Mouse (Mus musculus): ENCODE measurements around the gene Rasl10b.

Rasl10b gene

DNA sequence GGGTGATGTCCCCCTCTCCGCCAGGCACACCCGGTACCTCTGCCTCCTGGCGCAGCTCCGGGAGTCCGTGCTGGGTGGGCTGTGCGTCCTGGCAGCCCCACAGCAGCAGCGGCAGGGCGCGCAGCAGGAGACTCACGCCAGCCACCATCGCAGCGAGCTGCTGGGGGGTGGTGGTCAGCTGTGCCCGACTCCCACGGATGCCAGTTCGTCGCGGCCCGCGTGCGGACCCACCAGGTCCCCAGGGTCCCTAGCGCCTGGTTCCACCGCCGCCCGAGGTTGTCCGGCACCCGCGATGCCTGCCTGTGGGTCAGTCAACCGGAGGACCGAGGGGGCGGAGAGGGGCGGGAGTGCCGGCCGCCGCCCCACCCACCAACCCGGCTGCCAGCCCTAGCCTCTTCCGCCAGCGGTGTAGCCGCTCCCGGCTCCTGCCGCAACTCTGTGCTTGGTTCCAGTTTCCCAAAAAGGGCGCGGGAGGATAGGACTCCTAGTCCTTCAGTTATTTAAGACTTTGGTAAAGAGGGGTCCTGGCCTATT is 53.8 kb downstream of the Rasl10b start, which contains the start of gene Mmp28:
Mmp28 (minus strand) TSS at position 361 of the 534 bp plus-strand sequence.
- DNase-seq (ENCODE audit: low read depth, low spot score) = no peak

DNA sequence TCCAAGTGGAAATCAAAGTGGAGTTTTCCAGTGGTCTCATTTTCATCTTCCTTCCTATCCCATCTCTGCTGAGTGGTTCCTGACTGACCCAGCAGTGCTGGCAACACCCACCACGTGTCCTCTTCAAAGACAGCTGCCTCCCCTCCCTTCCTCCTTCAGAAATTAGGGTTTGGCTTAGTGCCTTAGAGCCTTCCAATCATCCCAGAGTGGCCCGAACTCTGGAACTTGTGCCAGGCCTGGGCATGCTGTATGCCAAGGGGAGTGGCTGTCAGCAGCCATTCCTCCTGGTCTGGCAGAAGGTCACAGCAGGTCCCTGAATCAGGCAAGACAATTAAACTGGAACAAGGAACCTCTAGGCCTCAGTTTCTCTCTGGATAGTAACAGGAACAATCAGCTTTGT is 57.0 kb downstream of the Rasl10b start:
- no peak for DNase-seq (ENCODE audit: low read depth, low spot score)

DNA sequence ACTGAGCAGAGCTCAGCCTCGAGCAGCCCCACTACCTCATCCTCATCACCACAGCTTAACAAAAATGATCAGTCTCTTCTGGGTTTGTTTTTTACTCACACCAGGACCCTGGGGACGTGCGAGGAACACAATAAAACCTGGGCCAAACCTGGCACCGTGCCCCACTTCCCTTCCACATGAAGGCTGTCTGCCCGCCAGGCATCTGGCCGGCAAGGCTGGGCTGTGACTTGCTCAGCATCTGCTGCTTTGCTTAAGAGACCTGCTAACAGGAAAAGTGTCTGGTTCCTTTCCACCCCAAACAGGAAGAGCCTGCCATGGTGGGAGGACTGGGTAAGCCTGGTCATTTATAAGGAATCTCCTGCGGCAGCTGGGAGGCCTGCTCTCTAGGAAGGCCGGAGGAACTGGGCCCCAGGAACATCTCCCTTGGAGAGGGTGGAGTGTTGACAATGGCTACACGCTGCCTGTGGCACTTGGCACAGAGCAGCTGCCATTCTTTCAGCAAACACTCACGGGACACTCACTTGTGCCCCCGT is 58.2 kb downstream of the Rasl10b start:
- DNase-seq (ENCODE audit: low read depth, low spot score) = no peak

DNA sequence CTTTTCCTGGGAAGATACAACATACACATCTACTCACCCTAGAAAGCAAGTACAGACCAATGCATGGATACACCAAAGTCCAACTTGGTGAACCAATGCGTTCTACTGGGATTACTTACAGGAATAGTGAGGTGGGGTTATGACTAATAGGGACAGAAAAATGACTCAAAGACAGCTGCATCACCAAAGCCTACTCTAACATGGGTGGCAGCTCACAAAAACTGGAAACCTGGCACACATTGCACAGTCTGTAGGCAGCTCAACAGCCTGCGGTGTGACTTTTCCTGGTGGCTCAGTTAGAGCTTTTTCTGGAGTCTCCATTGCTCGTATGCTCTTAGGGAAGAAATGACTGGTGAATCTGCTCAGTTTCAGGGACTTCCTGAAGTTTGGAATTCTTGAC is 59.8 kb downstream of the Rasl10b start:
- no peak for DNase-seq (ENCODE audit: low read depth, low spot score)

Data from retina, postnatal 7 days (tissue).